Mouse (Mus musculus) embryonic facial prominence, embryonic 14.5 days (tissue): ENCODE data around the gene Mrpl50. TPM values are rescaled to one million over a fixed set of nuclear protein-coding genes. Genes with fewer than 3 reads are reported as not detected.

Source experiments
- ATAC-seq: fragments of 200-750 bp; cut with Nextera tagmentation; 2 replicates; pipeline ENCODE4 v1.8.0; 2017; ENCODE audit warnings: low read depth, moderate number of reproducible peaks, moderate TSS enrichment
- DNase-seq: peaks from one replicate; pipeline ENCODE4 v3.0.0-alpha.2; 2015; ENCODE audit warnings: low spot score
- H3K27ac ChIP-seq: fragments of 300-500 bp; sonication (generic); replicated peaks from 2 replicates; pipeline ENCODE4 v1.5.1; 2014; ENCODE audit warnings: low read depth, mild to moderate bottlenecking, low read length, moderate library complexity
- H3K27me3 ChIP-seq: fragments of 300-500 bp; sonication (generic); replicated peaks from 2 replicates; pipeline ENCODE4 v1.6.1; 2014; ENCODE audit warnings: low read length; ENCODE audit not compliant: control insufficient read depth, insufficient read depth
- H3K36me3 ChIP-seq: fragments of 300-500 bp; sonication (generic); 2 replicates; pipeline ENCODE4 v1.6.1; 2014; ENCODE audit warnings: low read length, mixed read lengths; ENCODE audit not compliant: control insufficient read depth, insufficient read depth
- H3K4me1 ChIP-seq: fragments of 300-500 bp; sonication (generic); 2 replicates; pipeline ENCODE4 v1.6.1; 2014; ENCODE audit warnings: antibody characterized with exemption, low read length; ENCODE audit not compliant: control insufficient read depth, insufficient read depth
- H3K4me2 ChIP-seq: fragments of 300-500 bp; sonication (generic); 2 replicates; pipeline ENCODE4 v1.6.1; 2014; ENCODE audit warnings: low read depth, mild to moderate bottlenecking, low read length, moderate library complexity, mixed read lengths
- H3K4me3 ChIP-seq: fragments of 300-500 bp; sonication (generic); 2 replicates; pipeline ENCODE4 v1.5.1; 2014; ENCODE audit warnings: low read depth, mild to moderate bottlenecking, low read length
- H3K9ac ChIP-seq: fragments of 300-500 bp; sonication (generic); 2 replicates; pipeline ENCODE4 v1.6.1; 2014; ENCODE audit warnings: low read depth, mild to moderate bottlenecking, low read length, moderate library complexity, mixed read lengths
- H3K9me3 ChIP-seq: fragments of 300-500 bp; sonication (generic); 2 replicates; pipeline ENCODE4 v1.6.1; 2016; ENCODE audit warnings: low read length; ENCODE audit not compliant: control insufficient read depth
- WGBS: fragments of 180-500 bp; shearing (Covaris S2); extraction: QIAGEN DNeasy Blood & Tissue Kit; methylation state at CpG from one replicate; pipeline ENCODE4 v1.1.7; 2014; 5-methylcytosine and 5-hydroxymethylcytosine counted together
- polyA plus RNA-seq: library from polyadenylated mRNA; unstranded; fragments of >200 nt; fragmentation: Nextera tagmentation; extraction: Ambion mirVana; gene quantifications from 2 replicates; pipeline ENCODE4 v1.2.1, GENCODE M21; 2014

The Mrpl50 gene
- polyA plus RNA-seq, 1 experiment from 2014 or later: 75.4 TPM

DNA sequence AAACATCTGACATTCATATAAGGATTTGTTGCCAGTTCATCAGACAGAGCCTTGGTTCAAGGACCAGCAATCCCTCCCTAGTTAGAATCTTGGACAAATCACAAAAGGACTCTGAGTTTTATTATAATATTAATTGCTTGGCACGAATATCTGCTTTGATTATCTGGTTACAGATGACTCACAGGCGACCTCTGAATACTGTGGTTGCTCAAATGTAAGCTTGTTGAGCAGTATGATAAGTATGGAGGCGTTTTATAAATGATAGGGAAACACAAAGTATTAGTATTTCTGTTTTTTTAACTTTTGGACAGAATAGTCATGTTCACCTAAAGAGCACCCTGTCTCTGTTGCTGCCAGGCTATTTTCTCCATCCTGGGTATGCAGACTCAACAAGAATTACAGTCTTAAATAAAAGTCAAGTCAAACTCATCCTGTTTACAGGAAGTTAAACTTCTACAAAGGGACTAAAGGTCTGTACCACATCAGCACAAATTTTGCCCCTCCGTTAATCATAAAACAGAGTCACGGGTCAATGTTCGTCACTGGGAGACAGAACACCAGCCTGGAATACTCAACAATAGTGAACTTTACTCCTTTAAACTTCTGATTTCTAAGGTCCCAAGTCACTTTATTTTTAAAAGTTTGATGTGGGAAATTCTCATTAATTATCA, 26.1 kb upstream of the Mrpl50 start:
- DNase-seq (no peak), ATAC-seq (no peak)
- H3K4me3 ChIP-seq: no peak overlapping the region
- no peak overlapping the region for H3K27ac ChIP-seq
- no peaks in the 10 kb centered on the region for H3K36me3 ChIP-seq
- H3K27me3 ChIP-seq: no peaks in the 10 kb centered on the region
- H3K4me2 ChIP-seq: no peak overlapping the region
- WGBS: 71% methylated on average over 6 of the region's 6 CpGs
- H3K4me1 ChIP-seq: no peaks in the 10 kb centered on the region
- no peak overlapping the region for H3K9ac ChIP-seq
- no peaks in the 10 kb centered on the region for H3K9me3 ChIP-seq

DNA sequence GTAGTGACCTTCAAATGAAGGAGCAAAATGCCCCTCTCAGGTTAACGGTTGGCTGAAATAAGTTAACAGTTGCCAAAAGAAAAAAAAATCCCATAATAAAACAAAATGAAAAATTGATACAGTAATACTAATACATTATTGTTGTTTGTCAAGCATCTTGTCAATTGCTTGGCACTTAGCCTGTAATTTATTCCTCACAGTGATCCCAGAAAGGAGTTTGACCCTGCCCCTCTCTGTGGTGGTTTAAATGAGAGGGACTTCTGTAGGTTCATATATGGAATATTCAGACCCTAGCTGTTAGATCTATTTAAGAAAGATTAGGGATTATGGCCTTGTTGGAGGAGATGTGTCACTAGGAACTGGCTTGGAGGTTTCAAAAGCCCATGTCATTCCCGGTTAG, 25.1 kb upstream of the Mrpl50 start:
- 86% methylated on average over 2 of the region's 2 CpGs for WGBS

DNA sequence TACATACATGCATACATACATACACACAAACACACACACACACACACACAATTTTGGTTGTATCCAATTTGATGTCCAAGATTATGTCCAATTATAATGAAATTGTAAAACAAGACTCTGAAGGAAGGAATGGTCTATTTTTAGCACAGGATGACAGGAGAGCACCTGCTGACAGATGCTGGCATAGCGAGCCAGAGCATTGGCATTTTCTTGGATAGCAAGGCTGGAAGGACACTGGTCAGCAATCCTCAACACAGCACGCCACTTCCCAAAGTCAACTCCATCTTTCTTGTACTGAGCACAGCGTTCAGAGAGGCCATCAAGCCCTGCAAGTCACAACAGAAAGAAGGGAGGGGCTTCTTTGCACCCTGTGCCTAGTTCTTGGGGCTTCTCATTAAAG, 20.1 kb upstream of the Mrpl50 start:
- no peak overlapping the region for H3K4me2 ChIP-seq
- H3K9ac ChIP-seq: no peak overlapping the region
- DNase-seq: no peak
- no peak overlapping the region for H3K4me3 ChIP-seq
- no peak for ATAC-seq
- H3K27me3 ChIP-seq: no peaks in the 10 kb centered on the region
- no peaks in the 10 kb centered on the region for H3K9me3 ChIP-seq
- 79% methylated on average over 3 of the region's 3 CpGs for WGBS
- H3K27ac ChIP-seq: no peak overlapping the region
- H3K36me3 ChIP-seq: no peaks in the 10 kb centered on the region
- no peaks in the 10 kb centered on the region for H3K4me1 ChIP-seq

More for the DNA sequence above, 25.1 kb upstream of the Mrpl50 start:
- Histone ChIP-seq H3K4me3 (no peak overlapping the region), H3K4me1 (no peaks in the 10 kb centered on the region), H3K9me3 (no peaks in the 10 kb centered on the region), H3K27me3 (no peaks in the 10 kb centered on the region), H3K36me3 (no peaks in the 10 kb centered on the region), H3K9ac (no peak overlapping the region), H3K27ac (no peak overlapping the region), H3K4me2 (no peak overlapping the region)
- ATAC-seq (no peak), DNase-seq (no peak)

DNA sequence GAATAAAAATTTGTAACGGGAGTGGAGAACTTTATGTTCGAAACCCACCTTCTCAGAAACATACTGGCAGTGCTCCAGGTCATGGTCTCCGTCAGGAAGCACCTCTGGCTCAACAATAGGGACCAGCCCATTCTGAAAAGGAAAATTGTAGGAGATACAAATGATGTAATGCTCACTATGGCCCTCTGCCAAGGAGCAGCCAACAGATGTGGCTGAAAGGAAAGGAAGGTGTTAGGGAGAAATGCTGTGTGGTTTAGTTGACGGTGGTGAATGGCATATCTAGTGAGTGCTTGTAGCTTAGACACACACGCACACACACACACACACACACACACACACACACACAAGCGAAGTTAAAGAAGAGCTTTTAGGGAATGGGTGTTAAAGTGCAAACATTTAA, 18.8 kb upstream of the Mrpl50 start:
- H3K4me1 ChIP-seq: no peaks in the 10 kb centered on the region
- H3K27me3 ChIP-seq: no peaks in the 10 kb centered on the region
- no peak overlapping the region for H3K4me3 ChIP-seq
- no peak overlapping the region for H3K4me2 ChIP-seq
- no peaks in the 10 kb centered on the region for H3K36me3 ChIP-seq
- no peak overlapping the region for H3K27ac ChIP-seq
- ATAC-seq (no peak), DNase-seq (peak; percentile 56)
- WGBS: 53% methylated on average over 6 of the region's 6 CpGs
- no peak overlapping the region for H3K9ac ChIP-seq
- no peaks in the 10 kb centered on the region for H3K9me3 ChIP-seq

DNA sequence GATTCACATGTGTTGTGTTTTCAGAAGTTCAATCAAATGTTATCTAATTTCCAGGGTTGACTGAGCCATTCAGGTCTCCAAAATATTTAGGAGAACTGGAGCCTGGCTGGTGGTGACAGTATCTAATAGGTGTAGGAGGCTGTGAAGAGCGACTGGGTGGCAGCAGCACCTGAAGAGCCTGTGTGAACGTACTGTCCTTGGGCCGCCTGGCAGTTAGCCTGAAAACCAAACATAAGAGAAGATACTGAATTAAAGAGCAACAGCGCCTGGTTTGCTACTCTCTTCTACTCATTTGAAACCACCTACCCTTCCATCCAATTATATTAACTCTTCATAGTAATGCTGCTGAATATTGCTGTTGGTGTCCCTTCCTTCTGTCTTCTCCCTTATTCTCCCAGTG, 15.8 kb upstream of the Mrpl50 start:
- no peaks in the 10 kb centered on the region for H3K4me1 ChIP-seq
- H3K4me3 ChIP-seq: no peak overlapping the region
- 75% methylated on average over 4 of the region's 4 CpGs for WGBS
- DNase-seq (no peak), ATAC-seq (no peak)
- no peak overlapping the region for H3K4me2 ChIP-seq
- H3K9ac ChIP-seq: no peak overlapping the region
- H3K9me3 ChIP-seq: 0 out of 2 replicates have a peak, but pooled peaks cover 3% of the 10 kb centered on the region
- no peak overlapping the region for H3K27ac ChIP-seq
- no peaks in the 10 kb centered on the region for H3K27me3 ChIP-seq
- peaks cover 13% of the 10 kb centered on the region for H3K36me3 ChIP-seq

DNA sequence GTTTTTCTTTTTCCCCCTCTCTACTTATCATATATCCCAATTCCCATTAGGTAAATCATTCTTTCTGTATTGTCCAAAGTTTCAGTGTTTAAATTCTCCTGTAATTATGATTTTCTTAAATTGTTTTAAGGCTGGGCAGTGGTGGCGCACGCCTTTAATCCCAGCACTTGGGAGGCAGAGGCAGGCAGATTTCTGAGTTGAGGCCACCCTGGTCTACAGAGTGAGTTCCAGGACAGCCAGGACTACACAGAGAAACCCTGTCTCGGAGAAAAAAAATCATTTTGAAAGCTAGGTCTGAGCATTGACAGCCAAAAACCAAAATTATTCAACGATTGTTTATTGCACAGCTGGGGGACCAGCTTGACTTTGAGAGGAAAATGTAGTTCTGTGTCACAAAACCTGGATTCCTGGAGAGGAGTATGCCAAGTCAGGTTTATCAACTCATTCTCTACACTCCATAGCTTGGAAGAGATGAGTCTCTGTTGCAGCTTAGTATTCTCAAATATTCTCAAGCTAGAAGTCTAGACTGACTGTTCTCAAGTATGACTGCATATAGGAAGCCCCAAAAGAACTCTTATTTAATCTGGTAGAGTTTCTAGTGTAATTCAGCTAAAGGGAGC, 14.9 kb upstream of the Mrpl50 start:
- no peak for ATAC-seq
- DNase-seq: no peak
- Histone ChIP-seq H3K27ac (no peak overlapping the region), H3K27me3 (no peaks in the 10 kb centered on the region), H3K9me3 (peaks cover 6% of the 10 kb centered on the region; the same call in 1 of the 2 replicates), H3K4me3 (no peak overlapping the region), H3K4me2 (no peak overlapping the region), H3K36me3 (peaks cover 18% of the 10 kb centered on the region), H3K4me1 (no peaks in the 10 kb centered on the region), H3K9ac (no peak overlapping the region)
- 95% methylated on average over 4 of the region's 4 CpGs for WGBS

DNA sequence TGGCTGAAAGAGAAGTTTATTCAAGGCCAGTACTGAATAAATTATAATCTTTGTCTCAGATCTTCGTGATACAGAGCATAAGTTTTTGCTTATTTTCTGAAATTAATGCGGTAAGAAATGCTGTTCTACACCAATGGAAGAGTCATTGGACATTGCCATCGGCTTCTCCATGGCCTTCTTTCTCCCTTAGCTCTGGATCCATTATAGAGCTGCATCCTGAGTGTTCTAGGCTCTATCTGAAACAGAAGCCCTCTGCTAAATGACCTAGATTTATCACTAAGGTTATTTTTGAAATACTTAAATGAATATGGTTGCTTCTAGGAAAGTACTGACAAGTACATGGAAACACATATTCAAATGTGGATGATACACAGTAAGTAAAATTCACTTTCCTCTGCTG, 14.1 kb upstream of the Mrpl50 start:
- Histone ChIP-seq H3K27ac (no peak overlapping the region), H3K9me3 (peaks cover 13% of the 10 kb centered on the region), H3K27me3 (no peaks in the 10 kb centered on the region), H3K4me2 (no peak overlapping the region), H3K9ac (no peak overlapping the region), H3K4me1 (no peaks in the 10 kb centered on the region), H3K4me3 (no peak overlapping the region), H3K36me3 (peaks cover 25% of the 10 kb centered on the region)
- 88% methylated on average over 3 of the region's 3 CpGs for WGBS
- ATAC-seq (no peak), DNase-seq (no peak)

DNA sequence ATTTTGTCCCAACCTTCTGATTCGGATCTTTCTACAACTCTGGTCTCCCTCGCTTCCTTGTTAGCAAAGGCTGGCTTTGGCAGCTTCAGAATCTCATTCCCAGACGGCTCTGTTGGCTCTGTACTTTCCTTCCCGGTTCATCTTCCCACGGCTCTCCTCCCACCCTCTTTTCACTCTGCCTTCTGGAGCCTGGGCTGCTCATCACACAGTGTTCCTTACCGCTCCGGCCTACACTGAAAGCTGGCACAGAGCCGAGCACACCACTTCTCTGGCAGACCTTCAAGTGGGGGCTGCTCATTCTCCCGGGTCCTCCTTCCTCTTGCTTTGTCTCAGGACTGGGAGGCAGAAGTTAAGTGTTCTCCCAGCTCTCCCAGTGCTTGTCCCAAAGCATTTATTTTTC, 1.7 kb upstream of the Mrpl50 start:
- ATAC-seq (no peak), DNase-seq (peak; percentile 8)
- H3K4me3 ChIP-seq: peak overlapping the region; percentile 60; the same call in 1 of the 2 replicates
- H3K4me2 ChIP-seq: peak overlapping the region; percentile 58; the same call in 1 of the 2 replicates
- no peak overlapping the region for H3K9ac ChIP-seq
- peaks cover 34% of the 10 kb centered on the region for H3K36me3 ChIP-seq
- H3K27me3 ChIP-seq: no peaks in the 10 kb centered on the region
- H3K27ac ChIP-seq: no peak overlapping the region
- 83% methylated on average over 9 of the region's 9 CpGs for WGBS
- peaks cover 12% of the 10 kb centered on the region for H3K4me1 ChIP-seq
- H3K9me3 ChIP-seq: no peaks in the 10 kb centered on the region

DNA sequence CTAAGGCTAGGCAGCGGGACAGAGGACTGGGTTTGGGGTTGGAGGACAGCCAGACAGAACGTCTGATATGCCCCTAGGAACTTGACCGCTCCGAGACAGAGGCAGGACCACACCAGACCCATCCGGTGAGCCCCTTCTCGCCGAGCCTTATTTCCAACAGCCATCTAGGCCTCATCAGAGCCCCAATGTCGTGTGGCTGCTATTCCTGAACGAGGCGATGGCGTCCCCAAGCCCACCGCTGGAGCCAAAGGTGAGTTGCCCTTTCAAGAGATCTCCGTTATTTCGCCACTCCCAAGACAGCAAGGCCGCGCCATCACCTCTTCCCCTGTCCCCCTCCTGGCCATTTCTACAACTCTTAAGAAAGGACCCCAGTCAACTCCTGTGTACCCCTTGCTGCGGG, 453 bp upstream of the Mrpl50 start:
- WGBS: 1% methylated on average over 12 of the region's 17 CpGs
- Histone ChIP-seq H3K4me3 (peak overlapping the region; percentile 60), H3K27me3 (no peaks in the 10 kb centered on the region), H3K9me3 (no peaks in the 10 kb centered on the region), H3K9ac (peak overlapping the region; percentile 72), H3K4me2 (peak overlapping the region; percentile 58), H3K36me3 (peaks cover 30% of the 10 kb centered on the region), H3K4me1 (peaks cover 12% of the 10 kb centered on the region), H3K27ac (peak overlapping the region; percentile 36)
- DNase-seq: no peak
- peak; percentile 54; the same call in 1 of the 2 replicates for ATAC-seq
